Mouse (Mus musculus): Measurements from ENCODE around the gene Arl6ip5. TPM values are rescaled to one million over a fixed set of nuclear protein-coding genes. Genes with fewer than 3 reads are reported as not detected.

Arl6ip5 gene
- polyA plus RNA-seq, 1 experiment = 102 TPM

GRCm38 (mm10) chr6:97209751-97210150 lies 738 bp upstream of the Arl6ip5 start:
- DNase-seq = no peak
- WGBS = 70% methylated on average over 4 of the region's 4 CpGs
- no peaks in the 10 kb centered on the region for H3K36me3 ChIP-seq (ENCODE audit: control insufficient read depth, insufficient read depth, low read length)
- no peak overlapping the region for H3K4me3 ChIP-seq (ENCODE audit: control insufficient read depth, insufficient read depth, low read length)
- peaks cover 12% of the 10 kb centered on the region for H3K4me1 ChIP-seq (replicated peaks; ENCODE audit: control insufficient read depth, insufficient read depth, low read length)
- H3K27me3 ChIP-seq (ENCODE audit: control insufficient read depth, insufficient read depth, low read length) = no peaks in the 10 kb centered on the region
- H3K27ac ChIP-seq (ENCODE audit: control insufficient read depth, insufficient read depth, low read length) = peak overlapping the region; percentile 69
- TF ChIP-seq POLR2A (IDR thresholded peaks at IDR 0.05; ENCODE audit: control insufficient read depth, extremely low read depth, insufficient read depth, low read length, poor library complexity) (no peak), CTCF (IDR thresholded peaks at IDR 0.05; ENCODE audit: borderline replicate concordance, control insufficient read depth, extremely low read depth, insufficient read depth, low read length, poor library complexity) (no peak)

GRCm38 (mm10) chr6:97210962-97211601 lies 593 bp downstream of the Arl6ip5 start:
- peak overlapping the region; percentile 88 for H3K4me3 ChIP-seq (ENCODE audit: control insufficient read depth, insufficient read depth, low read length)
- H3K27ac ChIP-seq (ENCODE audit: control insufficient read depth, insufficient read depth, low read length) = peak overlapping the region; percentile 88
- peaks cover 12% of the 10 kb centered on the region for H3K4me1 ChIP-seq (replicated peaks; ENCODE audit: control insufficient read depth, insufficient read depth, low read length)
- DNase-seq = peak; percentile 52
- no peaks in the 10 kb centered on the region for H3K36me3 ChIP-seq (ENCODE audit: control insufficient read depth, insufficient read depth, low read length)
- TF ChIP-seq CTCF (IDR thresholded peaks at IDR 0.05; ENCODE audit: borderline replicate concordance, control insufficient read depth, extremely low read depth, insufficient read depth, low read length, poor library complexity) (no peak), POLR2A (IDR thresholded peaks at IDR 0.05; ENCODE audit: control insufficient read depth, extremely low read depth, insufficient read depth, low read length, poor library complexity) (no peak)
- under 1% methylated on average over 22 of the region's 22 CpGs for WGBS
- no peaks in the 10 kb centered on the region for H3K27me3 ChIP-seq (ENCODE audit: control insufficient read depth, insufficient read depth, low read length)

GRCm38 (mm10) chr6:97211981-97212380 lies 1.5 kb downstream of the Arl6ip5 start:
- DNase-seq = no peak
- Histone ChIP-seq H3K36me3 (ENCODE audit: control insufficient read depth, insufficient read depth, low read length) (no peaks in the 10 kb centered on the region), H3K4me3 (ENCODE audit: control insufficient read depth, insufficient read depth, low read length) (peak overlapping the region; percentile 47), H3K27me3 (ENCODE audit: control insufficient read depth, insufficient read depth, low read length) (no peaks in the 10 kb centered on the region), H3K4me1 (replicated peaks; ENCODE audit: control insufficient read depth, insufficient read depth, low read length) (peaks cover 12% of the 10 kb centered on the region), H3K27ac (ENCODE audit: control insufficient read depth, insufficient read depth, low read length) (peak overlapping the region; percentile 72)
- WGBS = 13% methylated on average over 12 of the region's 12 CpGs
- TF ChIP-seq POLR2A (IDR thresholded peaks at IDR 0.05; ENCODE audit: control insufficient read depth, extremely low read depth, insufficient read depth, low read length, poor library complexity) (no peak), CTCF (IDR thresholded peaks at IDR 0.05; ENCODE audit: borderline replicate concordance, control insufficient read depth, extremely low read depth, insufficient read depth, low read length, poor library complexity) (no peak)

GRCm38 (mm10) chr6:97216154-97216821 lies 5.8 kb downstream of the Arl6ip5 start:
- Histone ChIP-seq H3K27ac (ENCODE audit: control insufficient read depth, insufficient read depth, low read length) (no peak overlapping the region), H3K36me3 (ENCODE audit: control insufficient read depth, insufficient read depth, low read length) (0 out of 2 replicates have a peak, but pooled peaks cover 3% of the 10 kb centered on the region), H3K27me3 (ENCODE audit: control insufficient read depth, insufficient read depth, low read length) (no peaks in the 10 kb centered on the region), H3K4me3 (ENCODE audit: control insufficient read depth, insufficient read depth, low read length) (no peak overlapping the region), H3K4me1 (replicated peaks; ENCODE audit: control insufficient read depth, insufficient read depth, low read length) (peaks cover 17% of the 10 kb centered on the region)
- TF ChIP-seq POLR2A (IDR thresholded peaks at IDR 0.05; ENCODE audit: control insufficient read depth, extremely low read depth, insufficient read depth, low read length, poor library complexity) (no peak), CTCF (IDR thresholded peaks at IDR 0.05; ENCODE audit: borderline replicate concordance, control insufficient read depth, extremely low read depth, insufficient read depth, low read length, poor library complexity) (no peak)
- DNase-seq = no peak
- WGBS = 82% methylated on average over 4 of the region's 4 CpGs

GRCm38 (mm10) chr6:97220672-97221071 lies 10.2 kb downstream of the Arl6ip5 start:
- Histone ChIP-seq H3K4me3 (ENCODE audit: control insufficient read depth, insufficient read depth, low read length) (no peak overlapping the region), H3K27me3 (ENCODE audit: control insufficient read depth, insufficient read depth, low read length) (no peaks in the 10 kb centered on the region), H3K4me1 (replicated peaks; ENCODE audit: control insufficient read depth, insufficient read depth, low read length) (peaks cover 41% of the 10 kb centered on the region), H3K27ac (ENCODE audit: control insufficient read depth, insufficient read depth, low read length) (no peak overlapping the region), H3K36me3 (ENCODE audit: control insufficient read depth, insufficient read depth, low read length) (0 out of 2 replicates have a peak, but pooled peaks cover 3% of the 10 kb centered on the region)
- 57% methylated on average over 5 of the region's 5 CpGs for WGBS
- no peak for TF ChIP-seq CTCF (IDR thresholded peaks at IDR 0.05; ENCODE audit: borderline replicate concordance, control insufficient read depth, extremely low read depth, insufficient read depth, low read length, poor library complexity)
- TF ChIP-seq POLR2A (IDR thresholded peaks at IDR 0.05; ENCODE audit: control insufficient read depth, extremely low read depth, insufficient read depth, low read length, poor library complexity) = no peak
- no peak for DNase-seq

GRCm38 (mm10) chr6:97221205-97222025 lies 10.9 kb downstream of the Arl6ip5 start:
- no peak for DNase-seq
- H3K27me3 ChIP-seq (ENCODE audit: control insufficient read depth, insufficient read depth, low read length) = no peaks in the 10 kb centered on the region
- peak overlapping the region; percentile 75 for H3K27ac ChIP-seq (ENCODE audit: control insufficient read depth, insufficient read depth, low read length)
- peaks cover 41% of the 10 kb centered on the region for H3K4me1 ChIP-seq (replicated peaks; ENCODE audit: control insufficient read depth, insufficient read depth, low read length)
- TF ChIP-seq POLR2A (IDR thresholded peaks at IDR 0.05; ENCODE audit: control insufficient read depth, extremely low read depth, insufficient read depth, low read length, poor library complexity) = no peak
- TF ChIP-seq CTCF (IDR thresholded peaks at IDR 0.05; ENCODE audit: borderline replicate concordance, control insufficient read depth, extremely low read depth, insufficient read depth, low read length, poor library complexity) = no peak
- 0 out of 2 replicates have a peak, but pooled peaks cover 3% of the 10 kb centered on the region for H3K36me3 ChIP-seq (ENCODE audit: control insufficient read depth, insufficient read depth, low read length)
- 18% methylated on average over 15 of the region's 15 CpGs for WGBS
- no peak overlapping the region for H3K4me3 ChIP-seq (ENCODE audit: control insufficient read depth, insufficient read depth, low read length)

Measured in thymus, adult 2 months (tissue).